Mouse (Mus musculus) CH12.LX (cell line): ENCODE results near the gene St6galnac6. TPM values are rescaled to one million over a fixed set of nuclear protein-coding genes. Genes with fewer than 3 reads are reported as not detected.
A peak's percentile ranks its signal among the peaks of the same experiment; 100 is the strongest.

Experiments
- DNase-seq: peaks from one replicate; pipeline ENCODE4 v3.0.0-alpha.2; 2013; ENCODE audit errors: extremely low read depth
- H3K27ac ChIP-seq: 2 replicates; pipeline ENCODE4 v1.5.1; 2012; ENCODE audit warnings: low read depth, mild to moderate bottlenecking, control low read depth, moderate library complexity; ENCODE audit not compliant: insufficient read depth
- H3K27me3 ChIP-seq: replicated peaks from 2 replicates; pipeline ENCODE3; 2012; ENCODE audit warnings: inconsistent platforms
- H3K36me3 ChIP-seq, 2 experiments: replicated peaks in 1 of 2; 2 replicates each; pipeline versions ENCODE3 to v1.6.1; 2012; ENCODE audit warnings: inconsistent platforms in 1 of 2, low read length in 1 of 2, mild to moderate bottlenecking in 1 of 2, mixed read lengths in 1 of 2, moderate library complexity in 1 of 2; ENCODE audit not compliant: control insufficient read depth in 1 of 2, insufficient read depth in 1 of 2
- H3K4me1 ChIP-seq, 2 experiments: 2 replicates each; pipeline ENCODE4 v1.6.1; 2012; ENCODE audit warnings: inconsistent platforms in 1 of 2, moderate library complexity in 1 of 2; ENCODE audit not compliant: insufficient read depth in 2 of 2, control insufficient read depth in 1 of 2
- H3K4me2 ChIP-seq: 2 replicates; pipeline ENCODE4 v1.6.1; 2012; ENCODE audit warnings: low read depth, mild to moderate bottlenecking, control low read depth; ENCODE audit not compliant: poor library complexity, insufficient read depth, severe bottlenecking
- H3K4me3 ChIP-seq, 3 experiments: fragments of 150-350 bp in 1 of 3; sonication (generic) in 1 of 3; replicated peaks in 1 of 3; 2 replicates each; pipeline versions ENCODE3 to v1.5.1; 2011 to 2012; ENCODE audit warnings: low read depth in 2 of 3, low read length in 2 of 3, mild to moderate bottlenecking in 2 of 3, moderate library complexity in 2 of 3, control low read depth in 1 of 3, improper control_type of control experiment in 1 of 3, inconsistent platforms in 1 of 3, mixed read lengths in 1 of 3; ENCODE audit not compliant: poor library complexity in 1 of 3
- H3K79me2 ChIP-seq: replicated peaks from 2 replicates; pipeline ENCODE4 v1.6.1; 2012; ENCODE audit warnings: mild to moderate bottlenecking, moderate library complexity; ENCODE audit not compliant: control insufficient read depth, poor library complexity, insufficient read depth, severe bottlenecking; ENCODE audit errors: extremely low read depth
- H3K9ac ChIP-seq: 2 replicates; pipeline ENCODE4 v1.6.1; 2012; ENCODE audit warnings: low read depth, mild to moderate bottlenecking, control low read depth, moderate library complexity; ENCODE audit not compliant: insufficient read depth
- H3K9me3 ChIP-seq: replicated peaks from 2 replicates; pipeline ENCODE3; 2012; ENCODE audit warnings: low read length, inconsistent platforms, mixed read lengths
- BHLHE40 ChIP-seq: IDR thresholded peaks from 2 replicates; pipeline ENCODE4 v1.6.1; 2011; ENCODE audit warnings: mild to moderate bottlenecking, low read depth, low read length, improper control_type of control experiment
- ELF1 ChIP-seq: IDR thresholded peaks from 2 replicates; pipeline ENCODE4 v1.6.1; 2014; ENCODE audit warnings: low read depth, mild to moderate bottlenecking, inconsistent platforms, low read length, improper control_type of control experiment
- EP300 ChIP-seq: IDR thresholded peaks from 2 replicates; pipeline ENCODE4 v1.6.1; 2011; ENCODE audit warnings: low read length, improper control_type of control experiment
- ETS1 ChIP-seq: conservative IDR thresholded peaks from 2 replicates; pipeline ENCODE4 v1.6.1; 2012; ENCODE audit warnings: low read depth, mild to moderate bottlenecking, inconsistent platforms, low read length, improper control_type of control experiment, moderate library complexity
- IRF4 ChIP-seq: IDR thresholded peaks from 2 replicates; pipeline ENCODE4 v1.6.1; 2014; ENCODE audit warnings: low read depth, mild to moderate bottlenecking, inconsistent platforms, low read length, improper control_type of control experiment
- JUN ChIP-seq: IDR thresholded peaks from 2 replicates; pipeline ENCODE4 v1.6.1; 2011; ENCODE audit warnings: low read depth, mild to moderate bottlenecking, low read length, improper control_type of control experiment, moderate library complexity; ENCODE audit not compliant: insufficient read depth
- JUND ChIP-seq: conservative IDR thresholded peaks from 2 replicates; pipeline ENCODE4 v1.6.1; 2011; ENCODE audit warnings: low read depth, low read length, improper control_type of control experiment
- KAT2A ChIP-seq: IDR thresholded peaks from 2 replicates; pipeline ENCODE4 v1.6.1; 2012; ENCODE audit warnings: low read length, improper control_type of control experiment, inconsistent platforms; ENCODE audit not compliant: insufficient replicate concordance
- MAFK ChIP-seq: IDR thresholded peaks from 2 replicates; pipeline ENCODE4 v1.6.1; 2011; ENCODE audit warnings: low read length, improper control_type of control experiment; ENCODE audit not compliant: insufficient replicate concordance
- MAX ChIP-seq: IDR thresholded peaks from 2 replicates; pipeline ENCODE4 v1.6.1; 2011; ENCODE audit warnings: low read length, improper control_type of control experiment
- MXI1 ChIP-seq: IDR thresholded peaks from 2 replicates; pipeline ENCODE4 v1.6.1; 2011; ENCODE audit warnings: mild to moderate bottlenecking, low read depth, low read length, improper control_type of control experiment
- MYC ChIP-seq: IDR thresholded peaks from 2 replicates; pipeline ENCODE4 v1.6.1; 2011; ENCODE audit warnings: low read depth, mild to moderate bottlenecking, improper control_type of control experiment, low read length
- NRF1 ChIP-seq: IDR thresholded peaks from 2 replicates; pipeline ENCODE4 v1.6.1; 2014; ENCODE audit warnings: low read depth, mild to moderate bottlenecking, inconsistent platforms, low read length, improper control_type of control experiment, moderate library complexity
- POLR2AphosphoS2 ChIP-seq: IDR thresholded peaks from 2 replicates; pipeline ENCODE4 v1.6.1; 2011; ENCODE audit warnings: low read depth, low read length, improper control_type of control experiment
- RCOR1 ChIP-seq: conservative IDR thresholded peaks from 2 replicates; pipeline ENCODE4 v1.6.1; 2012; ENCODE audit warnings: low read depth, mild to moderate bottlenecking, inconsistent platforms, low read length, improper control_type of control experiment
- SIN3A ChIP-seq: IDR thresholded peaks from 2 replicates; pipeline ENCODE4 v1.6.1; 2012; ENCODE audit warnings: low read length, improper control_type of control experiment, inconsistent platforms
- SMC3 ChIP-seq: IDR thresholded peaks from 2 replicates; pipeline ENCODE4 v1.6.1; 2011; ENCODE audit warnings: low read depth, low read length, improper control_type of control experiment
- TBP ChIP-seq: conservative IDR thresholded peaks from 2 replicates; pipeline ENCODE4 v1.6.1; 2011; ENCODE audit warnings: low read depth, low read length, improper control_type of control experiment
- USF2 ChIP-seq: conservative IDR thresholded peaks from 2 replicates; pipeline ENCODE4 v1.6.1; 2011; ENCODE audit warnings: low read depth, low read length, improper control_type of control experiment
- ZC3H11A ChIP-seq: IDR thresholded peaks from 2 replicates; pipeline ENCODE4 v1.6.1; 2012; ENCODE audit warnings: low read depth, mild to moderate bottlenecking, inconsistent platforms, low read length, improper control_type of control experiment
- ZKSCAN1 ChIP-seq: IDR thresholded peaks from 2 replicates; pipeline ENCODE4 v1.6.1; 2012; ENCODE audit warnings: low read depth, inconsistent platforms, low read length, improper control_type of control experiment, borderline replicate concordance
- dilution Hi-C: fragments of 300-500 bp; cut with MboI; formaldehyde crosslinking; loops from 2 replicates; pipeline ENCODE4 v1.14.3; 2020; ENCODE audit warnings: low sequenced_read_pairs; ENCODE audit not compliant: extremely low pct_unique_long_range_greater_than_20kb, extremely low pct_ligation_motif_present
- in situ Hi-C: fragments of 300-500 bp; cut with MboI; formaldehyde crosslinking; loops from 3 replicates; pipeline ENCODE4 v1.14.3; 2019; ENCODE audit warnings: low sequenced_read_pairs, low pct_ligation_motif_present, low pct_unique_long_range_greater_than_20kb, mixed read lengths
- polyA plus RNA-seq: library from polyadenylated mRNA; unstranded; fragments of >175 nt; gene quantifications from 2 replicates; pipeline ENCODE4 v1.2.1, GENCODE M21; 2012; ENCODE audit warnings: low read depth; ENCODE audit not compliant: insufficient read length
- total RNA-seq, 2 experiments: library from RNA; depleted of rRNA; stranded (reverse); fragments of 300-350 nt in 1 of 2; fragments of >200 nt in 1 of 2; gene quantifications; 2 replicates each; pipeline ENCODE4 v1.2.3; 2012 to 2014

Gene St6galnac6
- total and polyA plus RNA-seq, 3 experiments, result 12.9 to 13.9 (median 13.3) TPM

GRCm38 (mm10) chr2:32551236-32551635 is 48.3 kb upstream of the St6galnac6 start:
- H3K4me2 ChIP-seq, result no peak overlapping the region
- TF ChIP-seq ELF1, result no peak
- no peak for TF ChIP-seq KAT2A
- TF ChIP-seq USF2, result no peak
- TF ChIP-seq ZC3H11A, result no peak
- TF ChIP-seq NRF1, result no peak
- TF ChIP-seq MAFK, result no peak
- TF ChIP-seq JUND, result no peak
- no peak for TF ChIP-seq SMC3
- TF ChIP-seq JUN, result no peak
- no peak for TF ChIP-seq POLR2AphosphoS2
- no peak for TF ChIP-seq IRF4
- no peak for TF ChIP-seq SIN3A
- TF ChIP-seq, all 38 proteins: peak for 0
- in situ Hi-C loops (loop anchor here (25.0 kb wide), 1 partner anchor 414 kb away; no protein-coding TSS in a partner anchor), dilution Hi-C loops (no loop called here)
- DNase-seq, result no peak
- Histone ChIP-seq H3K79me2 (no peaks in the 10 kb centered on the region), H3K4me1 (peaks cover 20 to 35% of the 10 kb centered on the region in 2 experiments), H3K4me3 (no peak overlapping the region), H3K36me3 (peaks cover 0 to 12% of the 10 kb centered on the region in 2 experiments), H3K27ac (no peak overlapping the region), H3K9me3 (no peaks in the 10 kb centered on the region), H3K9ac (no peak overlapping the region), H3K27me3 (no peaks in the 10 kb centered on the region)

- TF ChIP-seq MYC (peak; percentile 78), MXI1 (peak; percentile 86), IRF4 (peak; percentile 45; the same call in 1 of the 2 replicates), JUN (peak; percentile 79), MAX (peak; percentile 92), TBP (0 out of 2 replicates have a peak, but pooled peaks have one; percentile 14), ZKSCAN1 (no peak), USF2 (no peak), BHLHE40 (peak; percentile 88), EP300 (peak; percentile 70), RCOR1 (no peak), ETS1 (peak; percentile 51; the same call in 1 of the 2 replicates), JUND (peak; percentile 83)
- Histone ChIP-seq H3K27me3 (no peaks in the 10 kb centered on the region), H3K27ac (no peak overlapping the region), H3K79me2 (no peaks in the 10 kb centered on the region), H3K9ac (peak overlapping the region; percentile 31; the same call in 1 of the 2 replicates), H3K4me1 (peaks cover 8 to 18% of the 10 kb centered on the region in 2 experiments), H3K36me3 (peaks cover 0 to 24% of the 10 kb centered on the region in 2 experiments), H3K4me2 (peak overlapping the region; percentile 44; the same call in 1 of the 2 replicates), H3K9me3 (no peaks in the 10 kb centered on the region), H3K4me3 (no peak overlapping the region)
- peak; percentile 38 for DNase-seq
- dilution Hi-C loops, result no loop called here
- in situ Hi-C loops, result loop anchor here (25.0 kb wide), 1 partner anchor 416 kb away; no protein-coding TSS in a partner anchor
Measured at GRCm38 (mm10) chr2:32553592-32554148, 45.8 kb upstream of the St6galnac6 start.
